Mouse (Mus musculus) liver, embryonic 14.5 days (tissue): ENCODE data around the gene Ube2h.

ENCODE experiments used
- CTCF ChIP-seq: IDR thresholded peaks from 2 replicates; pipeline ENCODE4 v1.5.1; 2016; ENCODE audit warnings: antibody characterized with exemption, low read depth, control low read depth
- EP300 ChIP-seq: IDR thresholded peaks from 2 replicates; pipeline ENCODE4 v1.6.1; 2016; ENCODE audit warnings: antibody characterized with exemption, low read depth

DNA sequence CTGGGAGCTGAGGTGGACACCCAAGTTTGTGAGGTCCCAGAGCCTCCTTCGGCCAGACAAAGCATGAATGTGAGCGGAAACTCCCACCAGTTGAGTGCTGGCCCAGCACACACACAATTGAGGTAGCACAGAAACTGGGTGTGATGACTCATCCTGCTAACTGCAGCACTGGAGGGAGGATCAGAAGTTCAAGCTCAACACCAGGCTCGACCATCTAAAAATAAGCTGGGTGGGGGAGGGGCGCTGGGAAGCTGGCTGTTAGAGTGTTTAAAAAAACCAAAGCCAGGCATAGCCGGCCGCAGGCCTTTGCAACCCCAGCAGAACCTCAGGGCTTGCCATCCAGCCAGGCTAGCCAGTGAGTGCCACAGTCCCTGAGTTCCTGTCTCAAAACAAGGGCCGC lies 142.2 kb downstream of the Ube2h start:
- TF ChIP-seq CTCF (no peak), EP300 (no peak)
